In genomic region chr5:145114606-145115473, GRCm38 (mm10) we compare ENCODE assay signal across 8 mouse cellular contexts. TPM values are rescaled to one million over a fixed set of nuclear protein-coding genes. Genes with fewer than 3 reads are reported as not detected.
DNase-seq lines count a peak whose midpoint lies in the region; ATAC-seq lines count a peak whose summit lies in the region.

No protein-coding gene starts in this region.

- peak overlapping the region; percentile 87 for H3K9ac ChIP-seq in heart, embryonic 12.5 days
- H3K9ac ChIP-seq in kidney, embryonic 14.5 days (ENCODE audit: low read depth, low read length) = peak overlapping the region; percentile 76

- H3K36me3 ChIP-seq in embryonic facial prominence, embryonic 10.5 days (replicated peaks) = peaks cover 15% of the 10 kb centered on the region
- peaks cover 29% of the 10 kb centered on the region for H3K36me3 ChIP-seq in heart, embryonic 12.5 days
- peaks cover 5% of the 10 kb centered on the region for H3K36me3 ChIP-seq in kidney, embryonic 14.5 days (ENCODE audit: control insufficient read depth, insufficient read depth, low read length)

- peak overlapping the region; percentile 73 for H3K27ac ChIP-seq in embryonic facial prominence, embryonic 10.5 days (replicated peaks)
- peak overlapping the region; percentile 24; the same call in 1 of the 2 replicates for H3K27ac ChIP-seq in heart, embryonic 12.5 days (ENCODE audit: poor library complexity, severe bottlenecking)
- peak overlapping the region; percentile 51; the same call in 1 of the 2 replicates for H3K27ac ChIP-seq in kidney, embryonic 14.5 days (ENCODE audit: low read depth, low read length)

- H3K4me1 ChIP-seq in embryonic facial prominence, embryonic 10.5 days = peaks cover 13% of the 10 kb centered on the region
- H3K4me1 ChIP-seq in heart, embryonic 12.5 days (replicated peaks) = peaks cover 15% of the 10 kb centered on the region
- H3K4me1 ChIP-seq in kidney, embryonic 14.5 days (ENCODE audit: control insufficient read depth, insufficient read depth, low read length) = peaks cover 15% of the 10 kb centered on the region; the same call in 1 of the 2 replicates

- 0 out of 2 replicates have a peak, but pooled peaks cover 4% of the 10 kb centered on the region for H3K9me3 ChIP-seq in embryonic facial prominence, embryonic 10.5 days
- no peaks in the 10 kb centered on the region for H3K9me3 ChIP-seq in heart, embryonic 12.5 days (replicated peaks)
- no peaks in the 10 kb centered on the region for H3K9me3 ChIP-seq in kidney, embryonic 14.5 days (ENCODE audit: control insufficient read depth, low read length)

- H3K4me3 ChIP-seq in embryonic facial prominence, embryonic 10.5 days = peak overlapping the region; percentile 67
- peak overlapping the region; percentile 86 for H3K4me3 ChIP-seq in heart, embryonic 12.5 days
- H3K4me3 ChIP-seq in kidney, embryonic 14.5 days (ENCODE audit: low read length) = peak overlapping the region; percentile 71

- DNase-seq in urinary bladder, adult 18-20 months (ENCODE audit: low spot score in 2 of 2) = peak; percentile 67 to 71
- no peak for DNase-seq in urinary bladder, postnatal 10 days (ENCODE audit: low spot score)
- DNase-seq in embryonic facial prominence, embryonic 10.5 days (ENCODE audit: low spot score) = peak; percentile 43
- DNase-seq in lung, postnatal 14 days = peak; percentile 75
- peak; percentile 63 for DNase-seq in ovary, postnatal 14 days (ENCODE audit: low spot score)
- DNase-seq in urinary bladder, postnatal 4 days (ENCODE audit: low spot score in 2 of 2) = peak; percentile 70 to 75

- 19% methylated on average over 40 of the region's 40 CpGs for WGBS in embryonic facial prominence, embryonic 10.5 days
- 14% methylated on average over 40 of the region's 40 CpGs for WGBS in heart, embryonic 12.5 days
- 16% methylated on average over 34 of the region's 40 CpGs for WGBS in kidney, embryonic 14.5 days

- peaks cover 35% of the 10 kb centered on the region for H3K27me3 ChIP-seq in embryonic facial prominence, embryonic 10.5 days (replicated peaks; ENCODE audit: low read depth, poor library complexity, severe bottlenecking)
- H3K27me3 ChIP-seq in heart, embryonic 12.5 days (replicated peaks) = no peaks in the 10 kb centered on the region
- no peaks in the 10 kb centered on the region for H3K27me3 ChIP-seq in kidney, embryonic 14.5 days (ENCODE audit: control insufficient read depth, insufficient read depth, low read length)

- H3K4me2 ChIP-seq in heart, embryonic 12.5 days = peak overlapping the region; percentile 85
- peak overlapping the region; percentile 82 for H3K4me2 ChIP-seq in kidney, embryonic 14.5 days (replicated peaks; ENCODE audit: low read depth, low read length)

- ATAC-seq in heart, embryonic 12.5 days (ENCODE audit: insufficient number of reproducible peaks, low FRiP score) = peak; percentile 58
- ATAC-seq in kidney, embryonic 14.5 days (ENCODE audit: low FRiP score, low TSS enrichment) = peak; percentile 25

RNA-seq across cellular contexts. Expression of gene Arpc1b, which starts 0.8 kb away (rescaled TPM):
- polyA plus RNA-seq in embryonic facial prominence, embryonic 10.5 days (2016; fragmentation: Nextera tagmentation; extraction: Ambion mirVana) = 95.4 and 97.9 TPM in 2 replicates
- polyA plus RNA-seq in heart, embryonic 12.5 days (2016; fragmentation: Nextera tagmentation; extraction: Ambion mirVana) = 187 and 192 TPM in 2 replicates
- 115 and 163 TPM in 2 replicates for polyA plus RNA-seq in kidney, embryonic 14.5 days (2014; fragmentation: Nextera tagmentation; extraction: Ambion mirVana)

RNA-seq across cellular contexts. Expression of gene Pdap1, which starts 25.2 kb away (rescaled TPM):
- polyA plus RNA-seq in embryonic facial prominence, embryonic 10.5 days (2016; fragmentation: Nextera tagmentation; extraction: Ambion mirVana) = 144 and 151 TPM in 2 replicates
- polyA plus RNA-seq in heart, embryonic 12.5 days (2016; fragmentation: Nextera tagmentation; extraction: Ambion mirVana) = 71.8 and 78.5 TPM in 2 replicates
- polyA plus RNA-seq in kidney, embryonic 14.5 days (2014; fragmentation: Nextera tagmentation; extraction: Ambion mirVana) = 113 and 152 TPM in 2 replicates

RNA-seq across cellular contexts. Expression of gene Bud31, which starts 25.3 kb away (rescaled TPM):
- polyA plus RNA-seq in embryonic facial prominence, embryonic 10.5 days (2016; fragmentation: Nextera tagmentation; extraction: Ambion mirVana) = 249 and 250 TPM in 2 replicates
- 140 and 151 TPM in 2 replicates for polyA plus RNA-seq in heart, embryonic 12.5 days (2016; fragmentation: Nextera tagmentation; extraction: Ambion mirVana)
- polyA plus RNA-seq in kidney, embryonic 14.5 days (2014; fragmentation: Nextera tagmentation; extraction: Ambion mirVana) = 205 and 251 TPM in 2 replicates

RNA-seq across cellular contexts. Expression of gene Kpna7, which starts 31.0 kb away (rescaled TPM):
- polyA plus RNA-seq in embryonic facial prominence, embryonic 10.5 days (2016; fragmentation: Nextera tagmentation; extraction: Ambion mirVana) = 0.06 TPM in 1 of 2 replicates, not detected in the other
- polyA plus RNA-seq in heart, embryonic 12.5 days (2016; fragmentation: Nextera tagmentation; extraction: Ambion mirVana) = not detected in 2 replicates
- polyA plus RNA-seq in kidney, embryonic 14.5 days (2014; fragmentation: Nextera tagmentation; extraction: Ambion mirVana) = not detected in 2 replicates

RNA-seq across cellular contexts. Expression of gene Arpc1a, which starts 31.2 kb away (rescaled TPM):
- polyA plus RNA-seq in embryonic facial prominence, embryonic 10.5 days (2016; fragmentation: Nextera tagmentation; extraction: Ambion mirVana) = 122 and 129 TPM in 2 replicates
- polyA plus RNA-seq in heart, embryonic 12.5 days (2016; fragmentation: Nextera tagmentation; extraction: Ambion mirVana) = 101 and 105 TPM in 2 replicates
- 138 and 149 TPM in 2 replicates for polyA plus RNA-seq in kidney, embryonic 14.5 days (2014; fragmentation: Nextera tagmentation; extraction: Ambion mirVana)
